In genomic region chr6:134713321-134713720, GRCm38 (mm10) we compare ENCODE assay signal across 23 mouse cellular contexts.
DNase-seq lines count a peak whose midpoint lies in the region; ATAC-seq and TF ChIP-seq lines count a peak whose summit lies in the region.
"Had no signal": no experiment of that assay in that cellular context is flagged by ENCODE, and none has a peak within 500 bp of the region (broad histone marks: within the 10 kb centered on the region; RNA-seq: fewer than 3 reads in every experiment).

No protein-coding gene starts in this region.

- intact Hi-C loops in left cerebral cortex, postnatal 25 days (cut with DNase I), result no loop called here

- peaks cover 7% of the 10 kb centered on the region; the same call in 1 of the 2 replicates for H3K4me1 ChIP-seq in kidney, embryonic 16.5 days (ENCODE audit: insufficient read depth, low read length)
- 0 out of 2 replicates have a peak, but pooled peaks cover 6% of the 10 kb centered on the region for H3K4me1 ChIP-seq in kidney, embryonic 14.5 days (ENCODE audit: control insufficient read depth, insufficient read depth, low read length)
- peaks cover 74% of the 10 kb centered on the region for H3K4me1 ChIP-seq in G1E (ENCODE audit: insufficient read depth, low read depth, low read length)
- no peaks in the 10 kb centered on the region for H3K4me1 ChIP-seq in forebrain, embryonic 14.5 days (ENCODE audit: control insufficient read depth, insufficient read depth, low read length)
- H3K4me1 ChIP-seq: forebrain, embryonic 10.5 days; forebrain, embryonic 13.5 days; hindbrain, embryonic 12.5 days; hindbrain, embryonic 15.5 days had no signal

- H3K9ac ChIP-seq in kidney, embryonic 16.5 days (replicated peaks; ENCODE audit: low read length), result no peak overlapping the region
- no peak overlapping the region for H3K9ac ChIP-seq in kidney, embryonic 14.5 days (ENCODE audit: low read depth, low read length)
- H3K9ac ChIP-seq in forebrain, embryonic 14.5 days (ENCODE audit: low read length), result no peak overlapping the region
- H3K9ac ChIP-seq: forebrain, embryonic 13.5 days; forebrain, postnatal 0 days; heart, embryonic 13.5 days; hindbrain, embryonic 12.5 days; hindbrain, embryonic 15.5 days had no signal

- H3K36me3 ChIP-seq in kidney, embryonic 16.5 days (ENCODE audit: insufficient read depth, low read length), result peaks cover 6% of the 10 kb centered on the region
- H3K36me3 ChIP-seq in kidney, embryonic 14.5 days (ENCODE audit: control insufficient read depth, insufficient read depth, low read length), result peaks cover 12% of the 10 kb centered on the region; the same call in 1 of the 2 replicates
- peaks cover 60% of the 10 kb centered on the region for H3K36me3 ChIP-seq in G1E (replicated peaks)
- peaks cover 35% of the 10 kb centered on the region for H3K36me3 ChIP-seq in forebrain, embryonic 14.5 days (ENCODE audit: control insufficient read depth, insufficient read depth, low read length)
- H3K36me3 ChIP-seq: hindbrain, embryonic 15.5 days had no signal

- no peak for ATAC-seq in kidney, embryonic 16.5 days (ENCODE audit: low FRiP score, low TSS enrichment)
- ATAC-seq in kidney, embryonic 14.5 days (ENCODE audit: low FRiP score, low TSS enrichment), result no peak
- peak; percentile 29 for ATAC-seq in G1E (ENCODE audit: extremely low read depth, insufficient number of reproducible peaks, low FRiP score, poor library complexity, severe bottlenecking)
- ATAC-seq in forebrain, embryonic 14.5 days, result no peak
- ATAC-seq: CD4-positive, CD25-positive, alpha-beta regulatory T cell, adult 4 months; forebrain, embryonic 13.5 days; forebrain, postnatal 0 days; Patski had no signal

- no peak for TF ChIP-seq CTCF in G1E (IDR thresholded peaks at IDR 0.05; ENCODE audit: low read depth, low read length)

- H3K27ac ChIP-seq in kidney, embryonic 16.5 days (ENCODE audit: low read length), result peak overlapping the region; percentile 20; the same call in 1 of the 2 replicates
- H3K27ac ChIP-seq in kidney, embryonic 14.5 days (ENCODE audit: low read depth, low read length), result no peak overlapping the region
- H3K27ac ChIP-seq in forebrain, embryonic 14.5 days (ENCODE audit: low read depth, low read length), result no peak overlapping the region
- H3K27ac ChIP-seq: forebrain, embryonic 10.5 days; forebrain, embryonic 13.5 days; gastrocnemius, adult 2 months; heart, embryonic 13.5 days; hindbrain, embryonic 12.5 days; hindbrain, embryonic 15.5 days had no signal

- no peak overlapping the region for H3K4me2 ChIP-seq in kidney, embryonic 16.5 days (replicated peaks; ENCODE audit: low read depth, low read length)
- H3K4me2 ChIP-seq in kidney, embryonic 14.5 days (replicated peaks; ENCODE audit: low read depth, low read length), result no peak overlapping the region
- no peak overlapping the region for H3K4me2 ChIP-seq in forebrain, embryonic 14.5 days (ENCODE audit: low read length)
- H3K4me2 ChIP-seq: forebrain, embryonic 13.5 days; heart, embryonic 13.5 days; hindbrain, embryonic 12.5 days; hindbrain, embryonic 15.5 days had no signal

- no peaks in the 10 kb centered on the region for H3K9me3 ChIP-seq in kidney, embryonic 16.5 days (ENCODE audit: low read length)
- H3K9me3 ChIP-seq in kidney, embryonic 14.5 days (ENCODE audit: control insufficient read depth, low read length), result no peaks in the 10 kb centered on the region
- H3K9me3 ChIP-seq in G1E (replicated peaks), result no peaks in the 10 kb centered on the region
- no peaks in the 10 kb centered on the region for H3K9me3 ChIP-seq in forebrain, embryonic 14.5 days (replicated peaks; ENCODE audit: control insufficient read depth, low read length)
- H3K9me3 ChIP-seq: forebrain, embryonic 10.5 days; forebrain, embryonic 13.5 days; heart, embryonic 10.5 days; heart, embryonic 13.5 days; hindbrain, embryonic 12.5 days; hindbrain, embryonic 15.5 days had no signal

- WGBS in kidney, embryonic 16.5 days, result 48% methylated on average over 3 of the region's 3 CpGs
- WGBS in kidney, embryonic 14.5 days, result 41% methylated on average over 3 of the region's 3 CpGs
- WGBS in forebrain, embryonic 14.5 days, result 52% methylated on average over 3 of the region's 3 CpGs

- H3K27me3 ChIP-seq in kidney, embryonic 16.5 days (ENCODE audit: insufficient read depth, low read length), result no peaks in the 10 kb centered on the region
- no peaks in the 10 kb centered on the region for H3K27me3 ChIP-seq in kidney, embryonic 14.5 days (ENCODE audit: control insufficient read depth, insufficient read depth, low read length)
- no peaks in the 10 kb centered on the region; the same call in 1 of the 2 replicates for H3K27me3 ChIP-seq in G1E (ENCODE audit: insufficient read depth, low read length)
- H3K27me3 ChIP-seq in forebrain, embryonic 14.5 days (replicated peaks; ENCODE audit: control insufficient read depth, insufficient read depth, low read length), result no peaks in the 10 kb centered on the region
- H3K27me3 ChIP-seq: forebrain, embryonic 13.5 days; heart, embryonic 13.5 days; hindbrain, embryonic 12.5 days; hindbrain, embryonic 15.5 days; Patski had no signal

- peak; percentile 58 for DNase-seq in G1E (ENCODE audit: low spot score)
- DNase-seq in MN1 (ENCODE audit: low spot score), result peak; percentile 29
- DNase-seq in forebrain, embryonic 14.5 days (ENCODE audit: low spot score), result no peak
- no peak for DNase-seq in left cerebral cortex, postnatal 25 days (ENCODE audit: low spot score in 2 of 2)
- DNase-seq: adrenal gland, postnatal 10 days; adrenal gland, postnatal 36 days; cerebellum, adult 18-20 months; cerebellum, adult 9-10 months; cerebellum, postnatal 14 days; forebrain, postnatal 0 days; gastrocnemius, adult 2 months; gastrocnemius, postnatal 14 days; heart, adult 18-20 months had no signal

- H3K4me3 ChIP-seq in kidney, embryonic 16.5 days (ENCODE audit: low read length), result no peak overlapping the region
- no peak overlapping the region for H3K4me3 ChIP-seq in kidney, embryonic 14.5 days (ENCODE audit: low read length)
- H3K4me3 ChIP-seq in G1E (ENCODE audit: low read depth, low read length), result no peak overlapping the region
- no peak overlapping the region for H3K4me3 ChIP-seq in forebrain, embryonic 14.5 days (ENCODE audit: low read depth, low read length)
- H3K4me3 ChIP-seq: forebrain, embryonic 10.5 days; forebrain, embryonic 13.5 days; gastrocnemius, adult 2 months; heart, embryonic 10.5 days; heart, embryonic 13.5 days; hindbrain, embryonic 12.5 days; hindbrain, embryonic 15.5 days had no signal

Comparison
In these comparisons a context has a peak if more than half of its experiments do, and no peak if none do; other contexts are left out.
1. DNase-seq: peak in G1E (single experiment) and MN1 (single experiment); none in forebrain, embryonic 14.5 days (single experiment) and left cerebral cortex, postnatal 25 days (0 of 2).